Mouse (Mus musculus) cerebellum, adult 2 months (tissue): ENCODE data around the gene Oard1.

Source experiments
- CTCF ChIP-seq: fragments of 200-500 bp; IDR thresholded peaks from 2 replicates; pipeline ENCODE4 v1.5.1; 2011; ENCODE audit warnings: low read depth, mild to moderate bottlenecking, control low read depth, low read length, moderate library complexity, borderline replicate concordance; ENCODE audit not compliant: insufficient read depth
- POLR2A ChIP-seq: fragments of 200-500 bp; IDR thresholded peaks from 2 replicates; pipeline ENCODE4 v1.6.1; 2011; ENCODE audit warnings: low read length, control low read depth, borderline replicate concordance; ENCODE audit not compliant: insufficient read depth

DNA sequence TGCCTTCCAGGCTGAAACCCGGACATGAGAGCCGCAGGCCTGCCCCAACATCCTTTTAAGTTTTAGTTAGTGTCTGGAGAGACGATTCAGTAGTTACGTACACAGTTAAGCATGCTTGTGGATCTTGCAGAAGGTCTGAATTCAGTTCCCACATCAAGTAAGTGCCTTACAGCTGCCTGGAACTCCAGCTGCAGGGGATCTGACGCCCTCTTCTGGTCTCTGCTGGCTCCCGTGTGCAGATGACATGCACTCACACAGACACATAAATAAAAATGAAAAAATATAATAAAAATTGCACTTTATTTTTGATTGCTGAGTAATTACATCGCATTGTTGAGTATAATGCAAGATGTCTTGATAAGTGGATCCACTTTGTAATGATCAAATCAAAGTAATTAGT is 43.7 kb downstream of the Oard1 start:
- TF ChIP-seq CTCF: no peak
- no peak for TF ChIP-seq POLR2A
